Mouse (Mus musculus): ENCODE data around the gene Nfatc2. TPM values are rescaled to one million over a fixed set of nuclear protein-coding genes. Genes with fewer than 3 reads are reported as not detected.

The Nfatc2 gene
- polyA plus RNA-seq (2015; fragmentation: Nextera tagmentation; extraction: Ambion mirVana), result 1.8 and 2.0 TPM in 2 replicates

DNA sequence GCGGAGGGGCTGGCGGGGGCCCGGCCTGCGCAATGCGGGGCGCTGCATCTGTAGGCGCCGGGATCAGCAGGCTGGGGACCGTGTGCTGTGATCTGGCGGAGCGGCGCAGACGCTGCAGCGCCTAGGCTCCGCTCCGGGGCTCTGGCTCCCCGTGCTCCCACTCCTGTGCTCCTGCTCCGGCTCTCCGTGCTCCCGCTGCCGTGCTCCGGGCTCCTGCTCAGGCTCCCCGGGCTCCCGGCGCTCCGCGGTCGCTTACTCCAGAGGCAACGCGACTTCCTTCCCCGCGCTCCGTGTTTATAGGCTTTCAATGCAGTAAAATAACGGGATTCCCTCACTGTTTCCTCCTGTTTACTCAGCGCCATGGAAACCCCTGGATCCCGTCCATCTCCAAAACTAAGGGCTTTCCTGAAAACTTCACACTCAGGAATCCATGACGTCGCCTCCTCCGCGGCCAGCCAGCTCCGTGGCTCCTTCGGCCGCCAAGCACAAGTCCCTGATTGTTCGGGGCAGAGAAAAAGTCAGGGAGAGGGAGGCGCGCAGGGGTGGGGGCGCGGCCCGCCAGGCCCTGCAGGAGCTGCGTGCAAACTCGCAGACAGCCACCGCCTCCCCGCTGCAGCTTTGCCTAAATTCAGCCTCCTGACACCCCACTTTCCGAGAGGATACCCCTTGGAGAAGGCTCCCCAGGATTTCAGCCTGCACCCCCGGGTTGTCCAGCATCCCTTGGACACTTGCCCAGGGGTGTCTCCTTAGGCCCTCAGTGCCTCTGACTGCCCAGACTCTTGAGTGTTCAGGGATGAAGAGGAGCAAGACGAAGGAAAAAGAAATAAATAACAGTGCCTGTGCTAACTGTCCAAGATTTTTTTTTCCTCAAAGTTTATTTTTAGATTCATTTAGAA lies at the start of gene Nfatc2:
Nfatc2 (minus strand) TSS at position 167 of the 896 bp plus-strand sequence.
- Histone ChIP-seq H3K9me3 (ENCODE audit: control insufficient read depth, low read length) (no peaks in the 10 kb centered on the region), H3K9ac (replicated peaks; ENCODE audit: low read depth, low read length) (peak within 1 kb of the TSS; percentile 61), H3K27me3 (replicated peaks; ENCODE audit: control insufficient read depth, insufficient read depth, low read length) (peaks cover 20% of the 10 kb centered on the region), H3K27ac (ENCODE audit: low read length) (no peak within 1 kb of the TSS), H3K4me3 (replicated peaks; ENCODE audit: low read length) (peak within 1 kb of the TSS; percentile 50), H3K4me1 (replicated peaks; ENCODE audit: control insufficient read depth, insufficient read depth, low read length) (peaks cover 27% of the 10 kb centered on the region), H3K4me2 (ENCODE audit: low read length) (peak within 1 kb of the TSS; percentile 76), H3K36me3 (ENCODE audit: control insufficient read depth, insufficient read depth) (no peaks in the 10 kb centered on the region)
- peak; percentile 81 for ATAC-seq
- under 1% methylated on average over 56 of the region's 56 CpGs for WGBS

- 83% methylated on average over 8 of the region's 8 CpGs for WGBS
- no peak for ATAC-seq
- Histone ChIP-seq H3K9me3 (ENCODE audit: control insufficient read depth, low read length) (no peaks in the 10 kb centered on the region), H3K4me2 (ENCODE audit: low read length) (no peak overlapping the region), H3K27ac (ENCODE audit: low read length) (no peak overlapping the region), H3K9ac (replicated peaks; ENCODE audit: low read depth, low read length) (no peak overlapping the region), H3K4me1 (replicated peaks; ENCODE audit: control insufficient read depth, insufficient read depth, low read length) (peaks cover 3% of the 10 kb centered on the region), H3K36me3 (ENCODE audit: control insufficient read depth, insufficient read depth) (peaks cover 28% of the 10 kb centered on the region), H3K4me3 (replicated peaks; ENCODE audit: low read length) (no peak overlapping the region), H3K27me3 (replicated peaks; ENCODE audit: control insufficient read depth, insufficient read depth, low read length) (no peaks in the 10 kb centered on the region)
Measured at GRCm38 (mm10) chr2:168648171-168648570, 46.7 kb upstream of the Nfatc2 start.

DNA sequence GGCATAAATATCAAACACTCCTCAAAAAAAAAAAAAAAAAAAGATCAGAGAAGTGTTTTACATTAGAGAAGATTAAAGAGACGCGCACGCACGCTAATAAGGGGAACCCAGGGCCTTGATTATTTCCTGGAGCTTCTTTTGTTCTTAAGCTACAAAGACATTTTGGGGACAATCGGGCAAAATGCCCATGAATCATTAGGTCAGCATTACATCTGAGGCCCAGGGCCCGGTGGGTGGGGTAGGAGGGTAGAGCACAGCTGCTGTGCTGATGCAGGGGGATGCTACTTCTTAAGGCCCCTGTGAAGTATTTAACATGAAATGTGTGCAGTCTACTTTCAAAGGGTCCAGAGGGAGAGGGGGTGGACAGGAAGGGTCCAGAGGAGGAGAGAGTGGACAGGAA lies 43.4 kb upstream of the Nfatc2 start:
- WGBS, result 7% methylated on average over 6 of the region's 6 CpGs
- Histone ChIP-seq H3K9me3 (ENCODE audit: control insufficient read depth, low read length) (no peaks in the 10 kb centered on the region), H3K36me3 (ENCODE audit: control insufficient read depth, insufficient read depth) (peaks cover 23% of the 10 kb centered on the region), H3K4me2 (ENCODE audit: low read length) (no peak overlapping the region), H3K27me3 (replicated peaks; ENCODE audit: control insufficient read depth, insufficient read depth, low read length) (no peaks in the 10 kb centered on the region), H3K27ac (ENCODE audit: low read length) (no peak overlapping the region), H3K9ac (replicated peaks; ENCODE audit: low read depth, low read length) (no peak overlapping the region), H3K4me1 (replicated peaks; ENCODE audit: control insufficient read depth, insufficient read depth, low read length) (peaks cover 8% of the 10 kb centered on the region), H3K4me3 (replicated peaks; ENCODE audit: low read length) (no peak overlapping the region)
- ATAC-seq, result no peak

GRCm38 (mm10) chr2:168643524-168644177 lies 42.2 kb upstream of the Nfatc2 start:
- ATAC-seq, result no peak
- H3K9ac ChIP-seq (replicated peaks; ENCODE audit: low read depth, low read length), result no peak overlapping the region

GRCm38 (mm10) chr2:168642187-168642586 lies 40.7 kb upstream of the Nfatc2 start:
- WGBS, result 16% methylated on average over 11 of the region's 11 CpGs
- Histone ChIP-seq H3K36me3 (ENCODE audit: control insufficient read depth, insufficient read depth) (peaks cover 25% of the 10 kb centered on the region), H3K9ac (replicated peaks; ENCODE audit: low read depth, low read length) (no peak overlapping the region), H3K4me3 (replicated peaks; ENCODE audit: low read length) (no peak overlapping the region), H3K4me1 (replicated peaks; ENCODE audit: control insufficient read depth, insufficient read depth, low read length) (peaks cover 8% of the 10 kb centered on the region), H3K9me3 (ENCODE audit: control insufficient read depth, low read length) (no peaks in the 10 kb centered on the region), H3K4me2 (ENCODE audit: low read length) (no peak overlapping the region), H3K27me3 (replicated peaks; ENCODE audit: control insufficient read depth, insufficient read depth, low read length) (no peaks in the 10 kb centered on the region), H3K27ac (ENCODE audit: low read length) (peak overlapping the region; percentile 31)
- ATAC-seq, result peak; percentile 63

More at GRCm38 (mm10) chr2:168643524-168644177, 42.2 kb upstream of the Nfatc2 start:
- H3K27ac ChIP-seq (ENCODE audit: low read length), result no peak overlapping the region
- H3K4me3 ChIP-seq (replicated peaks; ENCODE audit: low read length), result no peak overlapping the region
- no peaks in the 10 kb centered on the region for H3K9me3 ChIP-seq (ENCODE audit: control insufficient read depth, low read length)
- no peak overlapping the region for H3K4me2 ChIP-seq (ENCODE audit: low read length)
- H3K4me1 ChIP-seq (replicated peaks; ENCODE audit: control insufficient read depth, insufficient read depth, low read length), result peaks cover 8% of the 10 kb centered on the region
- 77% methylated on average over 20 of the region's 20 CpGs for WGBS
- no peaks in the 10 kb centered on the region for H3K27me3 ChIP-seq (replicated peaks; ENCODE audit: control insufficient read depth, insufficient read depth, low read length)
- H3K36me3 ChIP-seq (ENCODE audit: control insufficient read depth, insufficient read depth), result peaks cover 25% of the 10 kb centered on the region

GRCm38 (mm10) chr2:168640460-168640859 lies 39.0 kb upstream of the Nfatc2 start:
- no peak overlapping the region for H3K4me2 ChIP-seq (ENCODE audit: low read length)
- H3K9me3 ChIP-seq (ENCODE audit: control insufficient read depth, low read length), result no peaks in the 10 kb centered on the region
- no peak for ATAC-seq
- peaks cover 8% of the 10 kb centered on the region for H3K4me1 ChIP-seq (replicated peaks; ENCODE audit: control insufficient read depth, insufficient read depth, low read length)
- no peaks in the 10 kb centered on the region for H3K27me3 ChIP-seq (replicated peaks; ENCODE audit: control insufficient read depth, insufficient read depth, low read length)
- H3K9ac ChIP-seq (replicated peaks; ENCODE audit: low read depth, low read length), result no peak overlapping the region
- H3K27ac ChIP-seq (ENCODE audit: low read length), result no peak overlapping the region
- H3K36me3 ChIP-seq (ENCODE audit: control insufficient read depth, insufficient read depth), result peaks cover 18% of the 10 kb centered on the region
- 91% methylated on average over 9 of the region's 9 CpGs for WGBS
- no peak overlapping the region for H3K4me3 ChIP-seq (replicated peaks; ENCODE audit: low read length)

DNA sequence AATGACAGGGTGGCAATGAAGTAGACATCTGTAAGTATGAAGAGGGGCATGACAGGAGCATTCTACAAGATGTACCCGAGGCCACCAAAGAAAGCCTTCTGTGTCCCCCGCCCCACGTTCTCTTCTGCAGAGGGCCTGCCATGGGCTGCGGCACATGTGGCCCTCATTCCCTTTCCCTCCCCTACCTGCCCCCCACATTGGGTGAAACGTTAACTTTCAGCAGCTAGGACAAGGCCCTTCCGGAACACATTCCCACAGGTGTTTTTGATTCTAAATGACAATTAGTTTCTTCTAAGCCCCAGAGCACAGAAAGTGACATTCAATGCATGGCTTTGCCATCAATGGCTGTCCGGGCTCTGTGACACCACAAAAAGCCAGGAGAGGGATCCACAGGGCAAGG lies 33.4 kb upstream of the Nfatc2 start:
- WGBS, result 86% methylated on average over 7 of the region's 7 CpGs
- no peak overlapping the region for H3K9ac ChIP-seq (replicated peaks; ENCODE audit: low read depth, low read length)
- no peak overlapping the region for H3K4me2 ChIP-seq (ENCODE audit: low read length)
- H3K9me3 ChIP-seq (ENCODE audit: control insufficient read depth, low read length), result no peaks in the 10 kb centered on the region
- peaks cover 9% of the 10 kb centered on the region for H3K36me3 ChIP-seq (ENCODE audit: control insufficient read depth, insufficient read depth)
- H3K27ac ChIP-seq (ENCODE audit: low read length), result no peak overlapping the region
- no peak for ATAC-seq
- H3K4me3 ChIP-seq (replicated peaks; ENCODE audit: low read length), result no peak overlapping the region
- no peaks in the 10 kb centered on the region for H3K4me1 ChIP-seq (replicated peaks; ENCODE audit: control insufficient read depth, insufficient read depth, low read length)
- H3K27me3 ChIP-seq (replicated peaks; ENCODE audit: control insufficient read depth, insufficient read depth, low read length), result no peaks in the 10 kb centered on the region

DNA sequence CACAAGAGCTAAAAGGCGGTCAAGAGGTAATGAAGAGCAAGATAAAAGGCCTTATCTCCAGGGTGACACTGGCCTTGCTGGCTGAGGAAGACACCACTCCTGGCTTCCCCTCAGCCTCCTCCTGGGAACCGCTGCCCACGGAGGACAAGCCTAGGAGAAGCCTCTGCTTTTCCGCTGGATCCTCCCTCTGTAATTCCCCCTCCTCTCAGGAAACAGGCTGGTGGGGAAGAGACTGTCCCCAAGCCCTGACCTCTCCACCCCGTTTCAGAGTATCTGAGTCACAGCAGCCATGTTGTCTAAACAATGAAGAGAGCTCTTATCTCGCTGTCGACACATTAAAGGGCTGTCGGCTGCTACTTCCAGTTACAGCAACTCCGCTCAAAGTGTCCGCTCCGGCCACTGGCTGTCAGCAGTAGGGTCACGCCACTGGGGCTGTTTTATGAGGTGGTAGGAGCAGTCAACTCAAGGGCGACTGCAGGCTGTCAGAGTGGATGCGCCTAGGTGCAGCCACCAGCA lies 31.9 kb upstream of the Nfatc2 start:
- Histone ChIP-seq H3K4me3 (replicated peaks; ENCODE audit: low read length) (no peak overlapping the region), H3K4me1 (replicated peaks; ENCODE audit: control insufficient read depth, insufficient read depth, low read length) (no peaks in the 10 kb centered on the region), H3K9me3 (ENCODE audit: control insufficient read depth, low read length) (no peaks in the 10 kb centered on the region), H3K27me3 (replicated peaks; ENCODE audit: control insufficient read depth, insufficient read depth, low read length) (no peaks in the 10 kb centered on the region), H3K9ac (replicated peaks; ENCODE audit: low read depth, low read length) (no peak overlapping the region), H3K27ac (ENCODE audit: low read length) (no peak overlapping the region), H3K36me3 (ENCODE audit: control insufficient read depth, insufficient read depth) (peaks cover 3% of the 10 kb centered on the region; the same call in 1 of the 2 replicates), H3K4me2 (ENCODE audit: low read length) (no peak overlapping the region)
- ATAC-seq, result no peak
- 79% methylated on average over 14 of the region's 14 CpGs for WGBS

DNA sequence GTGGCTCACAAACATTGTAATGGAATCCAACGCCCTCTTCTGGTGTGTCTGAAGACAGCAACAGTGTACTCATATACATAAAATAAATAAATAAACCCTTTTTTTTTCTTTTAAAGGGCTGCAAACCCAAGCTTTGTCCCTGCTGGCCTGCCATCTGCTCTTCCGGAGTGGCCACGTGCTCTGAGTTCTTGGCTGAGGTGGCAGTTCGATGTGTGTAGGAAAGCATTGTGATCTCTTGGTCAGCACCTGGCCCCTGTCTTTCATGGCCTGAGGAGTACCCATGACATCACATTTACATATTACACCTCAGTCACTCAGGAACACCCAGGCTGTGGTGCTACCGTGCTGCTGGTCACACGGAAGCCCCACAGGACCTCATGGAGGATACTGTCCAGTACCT lies 31.1 kb upstream of the Nfatc2 start:
- H3K4me3 ChIP-seq (replicated peaks; ENCODE audit: low read length), result no peak overlapping the region
- H3K9ac ChIP-seq (replicated peaks; ENCODE audit: low read depth, low read length), result no peak overlapping the region
- no peaks in the 10 kb centered on the region for H3K9me3 ChIP-seq (ENCODE audit: control insufficient read depth, low read length)
- H3K36me3 ChIP-seq (ENCODE audit: control insufficient read depth, insufficient read depth), result peaks cover 3% of the 10 kb centered on the region; the same call in 1 of the 2 replicates
- WGBS, result 80% methylated on average over 6 of the region's 6 CpGs
- no peak overlapping the region for H3K27ac ChIP-seq (ENCODE audit: low read length)
- H3K27me3 ChIP-seq (replicated peaks; ENCODE audit: control insufficient read depth, insufficient read depth, low read length), result no peaks in the 10 kb centered on the region
- no peaks in the 10 kb centered on the region for H3K4me1 ChIP-seq (replicated peaks; ENCODE audit: control insufficient read depth, insufficient read depth, low read length)
- ATAC-seq, result no peak
- H3K4me2 ChIP-seq (ENCODE audit: low read length), result no peak overlapping the region

Measured in forebrain, embryonic 16.5 days (tissue).